Mouse (Mus musculus) neural tube, embryonic 11.5 days (tissue): Measurements from ENCODE around the gene Ptpn1. TPM values are rescaled to one million over a fixed set of nuclear protein-coding genes. Genes with fewer than 3 reads are reported as not detected.
A peak's percentile ranks its signal among the peaks of the same experiment; 100 is the strongest.

Experiments used
- ATAC-seq: fragments of 200-750 bp; cut with Nextera tagmentation; 2 replicates; pipeline ENCODE4 v1.8.0; 2017; ENCODE audit warnings: moderate number of reproducible peaks, mild to moderate bottlenecking, moderate TSS enrichment, moderate library complexity; ENCODE audit not compliant: insufficient read depth, low FRiP score, low TSS enrichment
- DNase-seq: peaks from one replicate; pipeline ENCODE4 v3.0.0-alpha.2; 2015; ENCODE audit warnings: low spot score
- H3K27ac ChIP-seq: fragments of 300-500 bp; sonication (generic); 2 replicates; pipeline ENCODE4 v1.5.1; 2014; ENCODE audit warnings: low read depth, mild to moderate bottlenecking, low read length
- H3K27me3 ChIP-seq: fragments of 300-500 bp; sonication (generic); 2 replicates; pipeline ENCODE4 v1.6.1; 2014; ENCODE audit warnings: mild to moderate bottlenecking, low read length, mixed read lengths; ENCODE audit not compliant: control insufficient read depth, insufficient read depth
- H3K36me3 ChIP-seq: fragments of 300-500 bp; sonication (generic); 2 replicates; pipeline ENCODE4 v1.6.1; 2014; ENCODE audit warnings: mild to moderate bottlenecking, low read length, moderate library complexity, mixed read lengths; ENCODE audit not compliant: control insufficient read depth, insufficient read depth
- H3K4me1 ChIP-seq: fragments of 300-500 bp; sonication (generic); 2 replicates; pipeline ENCODE4 v1.6.1; 2014; ENCODE audit warnings: low read length, mixed read lengths; ENCODE audit not compliant: control insufficient read depth, insufficient read depth
- H3K4me2 ChIP-seq: fragments of 300-500 bp; sonication (generic); 2 replicates; pipeline ENCODE4 v1.6.1; 2014; ENCODE audit warnings: low read depth, mild to moderate bottlenecking, moderate library complexity
- H3K4me3 ChIP-seq: fragments of 300-500 bp; sonication (generic); 2 replicates; pipeline ENCODE4 v1.5.1; 2014; ENCODE audit warnings: low read depth, low read length
- H3K9ac ChIP-seq: fragments of 300-500 bp; sonication (generic); 2 replicates; pipeline ENCODE4 v1.6.1; 2014; ENCODE audit warnings: mild to moderate bottlenecking, low read length
- H3K9me3 ChIP-seq: fragments of 300-500 bp; sonication (generic); 2 replicates; pipeline ENCODE4 v1.6.1; 2016; ENCODE audit warnings: low read length; ENCODE audit not compliant: control insufficient read depth
- WGBS: fragments of 180-500 bp; shearing (Covaris S2); extraction: QIAGEN DNeasy Blood & Tissue Kit; methylation state at CpG from one replicate; pipeline ENCODE4 v1.1.7; 2014; 5-methylcytosine and 5-hydroxymethylcytosine counted together
- polyA plus RNA-seq: library from polyadenylated mRNA; unstranded; fragments of >200 nt; fragmentation: Nextera tagmentation; extraction: Ambion mirVana; gene quantifications from 2 replicates; pipeline ENCODE4 v1.2.1, GENCODE M21; 2014

Ptpn1 gene
- polyA plus RNA-seq, 1 experiment from 2014 or later: 98.9 TPM

- no peak for ATAC-seq
- Histone ChIP-seq H3K27ac (no peak overlapping the region), H3K4me1 (peaks cover 4% of the 10 kb centered on the region; the same call in 1 of the 2 replicates), H3K36me3 (no peaks in the 10 kb centered on the region), H3K9ac (no peak overlapping the region), H3K27me3 (no peaks in the 10 kb centered on the region), H3K9me3 (no peaks in the 10 kb centered on the region), H3K4me3 (no peak overlapping the region), H3K4me2 (no peak overlapping the region)
- 83% methylated on average over 11 of the region's 11 CpGs for WGBS
- no peak for DNase-seq
Observed at GRCm38 (mm10) chr2:167925841-167926800, 5.7 kb upstream of the Ptpn1 start.

GRCm38 (mm10) chr2:167928002-167928526 is 3.8 kb upstream of the Ptpn1 start:
- Histone ChIP-seq H3K9me3 (no peaks in the 10 kb centered on the region), H3K4me3 (no peak overlapping the region), H3K9ac (no peak overlapping the region), H3K4me2 (no peak overlapping the region), H3K27ac (no peak overlapping the region), H3K36me3 (no peaks in the 10 kb centered on the region), H3K27me3 (no peaks in the 10 kb centered on the region), H3K4me1 (peaks cover 4% of the 10 kb centered on the region; the same call in 1 of the 2 replicates)
- ATAC-seq: no peak
- DNase-seq: no peak
- WGBS: 72% methylated on average over 4 of the region's 4 CpGs

- no peak for DNase-seq
- H3K9ac ChIP-seq: no peak overlapping the region
- no peak for ATAC-seq
- H3K4me3 ChIP-seq: no peak overlapping the region
- peaks cover 12% of the 10 kb centered on the region for H3K4me1 ChIP-seq
- 87% methylated on average over 3 of the region's 3 CpGs for WGBS
- H3K9me3 ChIP-seq: no peaks in the 10 kb centered on the region
- no peaks in the 10 kb centered on the region for H3K27me3 ChIP-seq
- H3K4me2 ChIP-seq: no peak overlapping the region
- no peaks in the 10 kb centered on the region for H3K36me3 ChIP-seq
- H3K27ac ChIP-seq: no peak overlapping the region
Observed at GRCm38 (mm10) chr2:167928972-167929371, 2.9 kb upstream of the Ptpn1 start.

- ATAC-seq (no peak), DNase-seq (no peak)
- H3K27me3 ChIP-seq: no peaks in the 10 kb centered on the region
- no peak overlapping the region; the same call in 1 of the 2 replicates for H3K4me2 ChIP-seq
- no peak overlapping the region for H3K4me3 ChIP-seq
- H3K9ac ChIP-seq: no peak overlapping the region
- peaks cover 9% of the 10 kb centered on the region for H3K4me1 ChIP-seq
- H3K9me3 ChIP-seq: no peaks in the 10 kb centered on the region
- no peak overlapping the region for H3K27ac ChIP-seq
- H3K36me3 ChIP-seq: no peaks in the 10 kb centered on the region
- WGBS: 89% methylated on average over 3 of the region's 3 CpGs
Observed at GRCm38 (mm10) chr2:167930975-167931374, 882 bp upstream of the Ptpn1 start.

GRCm38 (mm10) chr2:167932727-167933231 is 922 bp downstream of the Ptpn1 start:
- Histone ChIP-seq H3K4me2 (peak overlapping the region; percentile 49), H3K36me3 (no peaks in the 10 kb centered on the region), H3K27me3 (no peaks in the 10 kb centered on the region), H3K27ac (peak overlapping the region; percentile 62; the same call in 1 of the 2 replicates), H3K9ac (peak overlapping the region; percentile 90), H3K9me3 (no peaks in the 10 kb centered on the region), H3K4me1 (peaks cover 9% of the 10 kb centered on the region), H3K4me3 (peak overlapping the region; percentile 96)
- ATAC-seq: peak; percentile 61
- peak; percentile 40 for DNase-seq
- WGBS: 2% methylated on average over 18 of the region's 18 CpGs

GRCm38 (mm10) chr2:167933397-167933796 is 1.5 kb downstream of the Ptpn1 start:
- no peaks in the 10 kb centered on the region for H3K36me3 ChIP-seq
- no peak for DNase-seq
- H3K4me3 ChIP-seq: peak overlapping the region; percentile 96
- peak overlapping the region; percentile 49 for H3K4me2 ChIP-seq
- no peak for ATAC-seq
- H3K9me3 ChIP-seq: no peaks in the 10 kb centered on the region
- WGBS: 66% methylated on average over 7 of the region's 7 CpGs
- peak overlapping the region; percentile 90 for H3K9ac ChIP-seq
- H3K27ac ChIP-seq: no peak overlapping the region
- H3K27me3 ChIP-seq: no peaks in the 10 kb centered on the region
- peaks cover 9% of the 10 kb centered on the region for H3K4me1 ChIP-seq

GRCm38 (mm10) chr2:167935956-167936355 is 4.1 kb downstream of the Ptpn1 start:
- ATAC-seq (no peak), DNase-seq (no peak)
- WGBS: 81% methylated on average over 3 of the region's 3 CpGs

GRCm38 (mm10) chr2:167938786-167939185 is 6.9 kb downstream of the Ptpn1 start:
- Histone ChIP-seq H3K9me3 (no peaks in the 10 kb centered on the region), H3K4me2 (no peak overlapping the region), H3K27me3 (no peaks in the 10 kb centered on the region), H3K9ac (no peak overlapping the region), H3K36me3 (no peaks in the 10 kb centered on the region), H3K27ac (no peak overlapping the region), H3K4me3 (no peak overlapping the region), H3K4me1 (peaks cover 5% of the 10 kb centered on the region)
- 80% methylated on average over 3 of the region's 3 CpGs for WGBS
- DNase-seq: no peak
- ATAC-seq: no peak

More at GRCm38 (mm10) chr2:167935956-167936355, 4.1 kb downstream of the Ptpn1 start:
- H3K4me3 ChIP-seq: no peak overlapping the region
- no peaks in the 10 kb centered on the region for H3K9me3 ChIP-seq
- H3K27ac ChIP-seq: no peak overlapping the region
- H3K9ac ChIP-seq: no peak overlapping the region
- no peak overlapping the region for H3K4me2 ChIP-seq
- H3K27me3 ChIP-seq: no peaks in the 10 kb centered on the region
- H3K36me3 ChIP-seq: no peaks in the 10 kb centered on the region
- H3K4me1 ChIP-seq: peaks cover 9% of the 10 kb centered on the region
